Mouse (Mus musculus) stomach, postnatal 0 days (tissue): ENCODE measurements around the gene Timm29.

Experiments
- CTCF ChIP-seq: IDR thresholded peaks from 2 replicates; pipeline ENCODE4 v1.5.1; 2016; ENCODE audit warnings: antibody characterized with exemption, low read depth, mild to moderate bottlenecking, moderate library complexity
- EP300 ChIP-seq: optimal IDR thresholded peaks from 2 replicates; pipeline ENCODE3; 2016; ENCODE audit warnings: antibody characterized with exemption

DNA sequence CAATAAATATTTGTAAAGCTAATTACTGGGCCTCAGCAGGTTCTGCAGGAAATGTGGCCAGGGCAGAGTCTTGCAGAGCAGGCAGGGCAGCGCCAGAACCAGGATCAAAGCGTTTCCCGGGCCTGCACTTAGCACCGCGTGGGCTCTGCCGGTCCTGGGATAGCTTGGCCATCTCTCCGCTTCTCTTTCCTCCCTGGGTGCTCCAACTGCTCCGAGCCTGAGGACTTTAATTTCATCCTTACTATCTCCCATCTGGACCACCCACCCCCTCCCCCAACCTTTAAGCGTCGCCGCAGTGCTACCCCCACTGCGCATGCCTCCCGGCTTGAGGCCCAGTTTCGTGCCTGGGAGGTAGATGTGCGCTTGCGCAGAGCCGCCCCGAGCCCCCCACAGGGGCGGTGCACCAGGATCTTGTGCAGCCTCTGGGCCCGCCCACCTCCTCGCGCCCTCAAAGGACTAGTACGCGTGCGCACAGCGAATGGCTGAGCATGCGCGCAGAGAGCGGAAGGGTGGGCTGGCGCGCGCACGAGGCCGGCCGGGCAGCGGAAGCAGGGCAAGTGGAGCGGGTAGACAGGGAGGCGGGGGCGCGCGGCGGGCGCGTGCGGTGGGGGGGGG, 23.2 kb downstream of the Timm29 start, which contains the start of gene Smarca4:
- TF ChIP-seq EP300, result no peak
- TF ChIP-seq CTCF, result no peak; the same call in 1 of the 2 replicates
